Mouse (Mus musculus): Measurements from ENCODE around the gene Uqcrfs1. TPM values are rescaled to one million over a fixed set of nuclear protein-coding genes. Genes with fewer than 3 reads are reported as not detected.

The Uqcrfs1 gene
- polyA plus RNA-seq, 1 experiment = 14.6 TPM

DNA sequence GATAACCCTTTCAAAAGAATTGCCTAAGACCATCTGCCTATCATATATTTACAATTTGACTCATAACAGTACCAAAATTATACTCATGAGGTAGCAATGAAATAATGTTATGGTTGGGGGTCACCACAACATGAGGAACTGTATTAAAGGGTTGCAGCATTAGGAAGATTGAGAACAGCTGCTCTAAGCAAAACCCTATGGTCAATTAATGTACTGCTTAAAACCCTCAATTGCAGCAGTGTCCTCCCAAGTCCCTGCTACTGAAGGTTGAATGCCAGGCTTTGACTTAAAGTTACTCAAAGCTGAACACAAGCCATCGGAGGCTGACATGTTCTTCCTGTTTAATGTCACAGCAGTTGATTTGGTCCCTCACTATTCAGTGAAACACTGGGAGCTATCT is 15.4 kb upstream of the Uqcrfs1 start:
- Histone ChIP-seq H3K36me3 (ENCODE audit: control insufficient read depth) (no peaks in the 10 kb centered on the region), H3K27me3 (ENCODE audit: control insufficient read depth) (no peaks in the 10 kb centered on the region), H3K4me1 (ENCODE audit: control insufficient read depth) (no peaks in the 10 kb centered on the region), H3K9me3 (ENCODE audit: control insufficient read depth, low read length) (no peaks in the 10 kb centered on the region), H3K4me3 (replicated peaks) (no peak overlapping the region)
- TF ChIP-seq GATA1 (IDR thresholded peaks at IDR 0.05; ENCODE audit: low read length) (no peak), TAL1 (IDR thresholded peaks at IDR 0.05; ENCODE audit: low read length) (no peak)

DNA sequence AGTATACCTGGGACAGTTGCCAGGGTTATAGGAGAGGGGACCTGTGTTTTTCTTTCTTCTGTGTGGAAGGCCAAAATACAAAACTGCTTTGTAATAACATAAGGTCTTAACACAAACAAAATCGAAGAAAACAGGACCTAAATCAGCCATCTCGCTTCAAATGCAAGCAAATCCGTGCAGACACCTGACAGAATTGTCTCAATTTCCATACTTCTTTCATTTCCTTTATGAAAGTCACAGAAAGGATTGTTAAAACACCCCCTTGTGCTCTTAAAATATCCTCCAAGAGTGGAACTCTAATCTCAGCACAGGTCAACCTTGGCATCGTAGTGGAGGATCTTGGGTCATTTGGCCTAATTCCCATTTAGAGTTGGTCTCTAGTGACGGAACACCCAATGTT is 14.9 kb upstream of the Uqcrfs1 start:
- Histone ChIP-seq H3K27me3 (ENCODE audit: control insufficient read depth) (no peaks in the 10 kb centered on the region), H3K9me3 (ENCODE audit: control insufficient read depth, low read length) (no peaks in the 10 kb centered on the region), H3K4me1 (ENCODE audit: control insufficient read depth) (no peaks in the 10 kb centered on the region), H3K36me3 (ENCODE audit: control insufficient read depth) (no peaks in the 10 kb centered on the region), H3K4me3 (replicated peaks) (no peak overlapping the region)
- no peak for TF ChIP-seq GATA1 (IDR thresholded peaks at IDR 0.05; ENCODE audit: low read length)
- no peak for TF ChIP-seq TAL1 (IDR thresholded peaks at IDR 0.05; ENCODE audit: low read length)

DNA sequence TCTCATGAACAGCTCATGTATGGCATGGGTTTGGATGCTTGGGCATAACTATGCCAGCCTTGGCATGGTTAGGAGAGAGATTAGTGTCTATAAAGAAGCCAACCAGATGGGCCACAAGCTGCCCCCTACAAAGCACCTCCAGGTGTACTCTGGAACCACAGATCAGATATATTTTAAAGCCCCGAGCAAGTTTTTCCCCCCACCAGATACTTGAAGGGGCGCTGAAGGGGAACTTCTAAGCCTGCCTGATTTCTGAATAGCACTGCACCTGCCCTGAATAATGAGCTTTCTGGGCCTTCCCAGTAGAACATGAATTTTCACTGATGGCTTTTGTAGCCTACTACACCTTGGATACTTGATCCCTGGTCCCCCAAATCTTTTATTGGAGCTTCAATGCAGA is 12.6 kb upstream of the Uqcrfs1 start:
- TF ChIP-seq TAL1 (IDR thresholded peaks at IDR 0.05; ENCODE audit: low read length) (no peak), GATA1 (IDR thresholded peaks at IDR 0.05; ENCODE audit: low read length) (no peak)
- Histone ChIP-seq H3K36me3 (ENCODE audit: control insufficient read depth) (no peaks in the 10 kb centered on the region), H3K4me3 (replicated peaks) (no peak overlapping the region), H3K4me1 (ENCODE audit: control insufficient read depth) (no peaks in the 10 kb centered on the region), H3K27me3 (ENCODE audit: control insufficient read depth) (no peaks in the 10 kb centered on the region), H3K9me3 (ENCODE audit: control insufficient read depth, low read length) (no peaks in the 10 kb centered on the region)

DNA sequence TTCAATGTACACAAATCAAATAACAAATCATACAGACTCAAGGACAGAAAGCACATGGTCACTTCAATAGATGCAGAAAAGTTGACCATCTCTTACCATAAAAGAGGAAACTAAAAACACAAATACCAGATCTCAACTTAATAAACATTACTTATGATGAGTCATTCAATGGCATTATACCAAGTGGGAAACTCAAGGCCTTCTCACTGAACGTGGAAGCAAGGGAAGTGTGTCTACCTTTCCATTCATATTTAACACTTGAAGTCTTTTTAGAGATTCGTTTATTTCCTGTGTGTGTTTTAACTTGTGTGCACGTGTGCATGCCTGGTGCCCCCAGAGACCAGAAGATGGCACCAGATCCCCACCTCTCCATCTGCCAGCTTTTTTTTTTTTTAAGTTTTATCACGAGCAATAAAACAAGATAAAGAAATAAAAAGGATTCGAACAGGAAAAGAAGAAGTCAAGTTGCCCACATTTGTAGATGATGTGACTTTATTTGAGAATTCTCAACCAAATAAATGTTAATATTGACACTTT is 8.0 kb upstream of the Uqcrfs1 start:
- Histone ChIP-seq H3K36me3 (ENCODE audit: control insufficient read depth) (no peaks in the 10 kb centered on the region), H3K4me1 (ENCODE audit: control insufficient read depth) (peaks cover 7% of the 10 kb centered on the region), H3K9me3 (ENCODE audit: control insufficient read depth, low read length) (no peaks in the 10 kb centered on the region), H3K27me3 (ENCODE audit: control insufficient read depth) (peaks cover 5% of the 10 kb centered on the region), H3K4me3 (replicated peaks) (no peak overlapping the region)
- TF ChIP-seq GATA1 (IDR thresholded peaks at IDR 0.05; ENCODE audit: low read length) = no peak
- TF ChIP-seq TAL1 (IDR thresholded peaks at IDR 0.05; ENCODE audit: low read length) = no peak

DNA sequence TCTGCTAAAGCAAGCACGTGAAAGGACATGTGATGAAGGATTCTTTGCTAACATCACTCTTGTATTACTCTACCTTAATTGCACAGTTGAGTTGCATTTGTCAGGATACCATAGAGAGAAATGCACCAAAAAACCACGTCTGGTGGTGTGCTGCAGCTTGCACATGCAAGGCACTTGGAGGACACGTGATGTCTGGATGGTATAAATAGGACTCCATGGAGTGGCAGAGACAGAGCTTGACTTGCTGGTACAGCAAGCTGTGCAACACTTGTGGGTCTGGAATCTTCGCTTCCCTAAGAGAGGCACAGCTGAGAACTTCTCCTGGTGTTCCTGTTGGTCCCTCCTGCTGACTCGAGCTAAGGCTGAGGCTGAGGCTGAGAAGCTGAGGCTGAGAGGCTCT is 4.2 kb upstream of the Uqcrfs1 start:
- H3K9me3 ChIP-seq (ENCODE audit: control insufficient read depth, low read length) = no peaks in the 10 kb centered on the region
- TF ChIP-seq GATA1 (IDR thresholded peaks at IDR 0.05; ENCODE audit: low read length) (no peak), TAL1 (IDR thresholded peaks at IDR 0.05; ENCODE audit: low read length) (no peak)
- no peak overlapping the region for H3K4me3 ChIP-seq (replicated peaks)
- peaks cover 18% of the 10 kb centered on the region for H3K4me1 ChIP-seq (ENCODE audit: control insufficient read depth)
- H3K27me3 ChIP-seq (ENCODE audit: control insufficient read depth) = peaks cover 8% of the 10 kb centered on the region
- H3K36me3 ChIP-seq (ENCODE audit: control insufficient read depth) = no peaks in the 10 kb centered on the region

DNA sequence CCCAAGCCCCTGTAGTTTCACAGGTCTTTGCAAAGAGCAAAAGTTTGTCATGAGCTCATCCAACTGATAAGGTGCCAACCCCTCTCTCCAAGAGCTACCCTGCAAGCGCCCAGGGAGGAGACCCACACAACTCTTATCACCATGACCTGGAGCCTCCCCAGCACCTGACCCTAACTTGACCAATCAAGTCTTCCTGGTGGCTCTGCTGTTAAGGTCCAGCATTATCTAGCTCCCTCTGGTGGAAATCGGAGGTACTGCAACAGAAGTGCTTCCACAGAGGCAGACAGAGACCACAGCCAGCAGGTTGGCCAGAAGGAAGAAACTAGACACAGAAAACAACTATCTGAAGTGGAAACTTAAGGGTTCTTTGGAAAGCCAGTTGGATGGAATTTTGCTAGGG is 3.7 kb upstream of the Uqcrfs1 start:
- Histone ChIP-seq H3K27me3 (ENCODE audit: control insufficient read depth) (peaks cover 8% of the 10 kb centered on the region), H3K4me3 (replicated peaks) (no peak overlapping the region), H3K36me3 (ENCODE audit: control insufficient read depth) (no peaks in the 10 kb centered on the region), H3K4me1 (ENCODE audit: control insufficient read depth) (peaks cover 23% of the 10 kb centered on the region), H3K9me3 (ENCODE audit: control insufficient read depth, low read length) (no peaks in the 10 kb centered on the region)
- TF ChIP-seq TAL1 (IDR thresholded peaks at IDR 0.05; ENCODE audit: low read length) = no peak
- no peak for TF ChIP-seq GATA1 (IDR thresholded peaks at IDR 0.05; ENCODE audit: low read length)

DNA sequence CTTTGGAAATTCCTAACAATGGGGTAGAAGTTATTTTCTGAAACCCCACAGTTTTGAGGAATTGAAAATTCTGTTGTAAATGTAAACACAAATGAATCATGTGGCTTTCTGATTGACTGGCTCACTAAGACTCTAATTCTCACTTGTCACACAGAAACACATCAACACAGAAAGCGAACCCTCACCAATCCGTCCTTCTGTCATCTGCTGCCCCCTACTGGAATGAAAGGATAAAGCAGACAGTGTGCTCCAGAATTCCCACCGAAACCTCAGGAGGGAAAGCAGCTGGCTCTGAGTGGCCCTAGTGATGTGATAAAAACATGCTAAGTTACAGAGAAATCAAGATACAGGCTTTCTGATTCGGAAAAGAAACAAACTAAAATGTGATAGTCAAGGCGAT is 14.4 kb downstream of the Uqcrfs1 start:
- Histone ChIP-seq H3K27me3 (ENCODE audit: control insufficient read depth) (no peaks in the 10 kb centered on the region), H3K4me3 (replicated peaks) (no peak overlapping the region), H3K36me3 (ENCODE audit: control insufficient read depth) (no peaks in the 10 kb centered on the region), H3K9me3 (ENCODE audit: control insufficient read depth, low read length) (no peaks in the 10 kb centered on the region), H3K4me1 (ENCODE audit: control insufficient read depth) (peaks cover 2% of the 10 kb centered on the region; the same call in 1 of the 2 replicates)
- TF ChIP-seq TAL1 (IDR thresholded peaks at IDR 0.05; ENCODE audit: low read length) (no peak), GATA1 (IDR thresholded peaks at IDR 0.05; ENCODE audit: low read length) (no peak)

DNA sequence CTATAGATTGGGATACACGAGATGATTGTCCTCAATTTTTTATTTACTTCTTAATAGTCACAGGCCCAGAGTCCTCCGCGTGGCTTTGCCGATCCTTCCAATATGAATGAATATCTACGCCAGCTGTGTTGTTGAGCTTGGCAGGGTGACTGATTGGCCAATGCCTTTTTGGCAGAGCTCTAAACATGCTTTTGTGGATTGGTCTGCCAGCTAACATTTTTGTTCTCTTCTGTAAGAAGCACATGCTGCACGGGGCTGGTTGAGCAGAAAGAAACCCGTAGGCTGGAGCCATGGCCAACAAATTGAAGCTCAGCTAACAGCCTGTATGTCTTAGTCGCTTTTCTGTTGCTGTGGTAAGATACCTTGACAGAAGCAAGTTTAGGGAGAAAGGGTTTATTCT is 20.2 kb downstream of the Uqcrfs1 start:
- H3K9me3 ChIP-seq (ENCODE audit: control insufficient read depth, low read length) = peaks cover 2% of the 10 kb centered on the region; the same call in 1 of the 2 replicates
- H3K27me3 ChIP-seq (ENCODE audit: control insufficient read depth) = no peaks in the 10 kb centered on the region
- TF ChIP-seq TAL1 (IDR thresholded peaks at IDR 0.05; ENCODE audit: low read length) (no peak), GATA1 (IDR thresholded peaks at IDR 0.05; ENCODE audit: low read length) (no peak)
- no peak overlapping the region for H3K4me3 ChIP-seq (replicated peaks)
- peaks cover 8% of the 10 kb centered on the region for H3K4me1 ChIP-seq (ENCODE audit: control insufficient read depth)
- no peaks in the 10 kb centered on the region for H3K36me3 ChIP-seq (ENCODE audit: control insufficient read depth)

DNA sequence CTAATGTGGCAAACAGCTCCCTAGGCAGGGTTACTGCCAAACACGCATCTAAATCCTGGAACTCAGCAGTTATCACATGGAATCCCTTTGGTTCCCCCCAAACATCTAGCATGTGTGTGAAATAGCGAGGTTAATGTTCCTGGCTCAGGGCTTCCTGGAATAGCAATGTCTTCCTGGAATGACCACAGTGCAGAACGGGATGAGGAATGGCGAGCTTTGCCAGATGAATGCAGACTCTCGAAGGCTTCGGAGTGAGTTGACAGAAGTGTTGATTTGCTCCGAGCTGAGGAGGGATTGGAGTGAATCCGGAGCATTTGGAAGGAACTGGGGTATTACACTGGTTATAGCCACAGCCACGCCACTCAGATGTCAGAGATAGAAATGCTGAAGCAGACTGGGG is 21.2 kb downstream of the Uqcrfs1 start:
- H3K27me3 ChIP-seq (ENCODE audit: control insufficient read depth) = no peaks in the 10 kb centered on the region
- no peak overlapping the region for H3K4me3 ChIP-seq (replicated peaks)
- H3K4me1 ChIP-seq (ENCODE audit: control insufficient read depth) = peaks cover 8% of the 10 kb centered on the region
- no peak for TF ChIP-seq GATA1 (IDR thresholded peaks at IDR 0.05; ENCODE audit: low read length)
- TF ChIP-seq TAL1 (IDR thresholded peaks at IDR 0.05; ENCODE audit: low read length) = no peak
- H3K36me3 ChIP-seq (ENCODE audit: control insufficient read depth) = no peaks in the 10 kb centered on the region
- peaks cover 2% of the 10 kb centered on the region; the same call in 1 of the 2 replicates for H3K9me3 ChIP-seq (ENCODE audit: control insufficient read depth, low read length)
